In the genomic region with DNA sequence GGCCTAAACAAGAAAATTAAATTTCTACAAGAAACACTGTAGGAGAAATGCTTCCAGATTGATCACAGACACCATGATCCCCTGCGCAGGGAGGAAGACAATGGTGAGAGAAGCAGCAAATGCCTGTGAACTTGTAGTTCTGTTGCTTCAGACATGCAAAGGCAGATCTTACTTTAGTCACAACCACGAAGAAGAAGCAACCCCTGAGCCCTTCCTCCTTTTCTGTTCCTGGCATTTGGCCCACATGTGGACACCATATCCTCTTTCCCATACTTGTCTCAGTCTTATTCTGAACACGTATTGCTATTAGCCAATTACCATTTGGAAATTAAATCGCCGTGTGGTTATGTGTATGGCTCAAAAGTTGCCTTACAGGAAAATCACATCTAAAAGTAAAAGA, we compare ENCODE assay signal across 13 mouse cellular contexts.
DNase-seq lines count a peak whose midpoint lies in the region; ATAC-seq and TF ChIP-seq lines count a peak whose summit lies in the region.
"Had no signal": no experiment of that assay in that cellular context is flagged by ENCODE, and none has a peak within 500 bp of the region (broad histone marks: within the 10 kb centered on the region; RNA-seq: fewer than 3 reads in every experiment).

No protein-coding gene starts in this region.

- no peak overlapping the region for H3K4me3 ChIP-seq in kidney, adult 2 months (ENCODE audit: insufficient read depth, low read depth, low read length)
- H3K4me3 ChIP-seq in kidney, embryonic 16.5 days (ENCODE audit: low read length), result no peak overlapping the region
- no peak overlapping the region for H3K4me3 ChIP-seq in spleen, adult 2 months (ENCODE audit: extremely low read depth, insufficient read depth, insufficient read length)
- H3K4me3 ChIP-seq: embryonic facial prominence, embryonic 10.5 days; heart, embryonic 15.5 days had no signal

- H3K9me3 ChIP-seq in kidney, embryonic 16.5 days (ENCODE audit: low read length), result no peaks in the 10 kb centered on the region
- H3K9me3 ChIP-seq: embryonic facial prominence, embryonic 10.5 days; heart, embryonic 15.5 days had no signal

- no peak for ATAC-seq in kidney, embryonic 16.5 days (ENCODE audit: low FRiP score, low TSS enrichment)
- ATAC-seq: hindbrain, postnatal 0 days had no signal

- no peaks in the 10 kb centered on the region; the same call in 1 of the 2 replicates for H3K36me3 ChIP-seq in kidney, adult 2 months (ENCODE audit: control insufficient read depth, insufficient read depth, low read length)
- no peaks in the 10 kb centered on the region for H3K36me3 ChIP-seq in kidney, embryonic 16.5 days (ENCODE audit: insufficient read depth, low read length)
- H3K36me3 ChIP-seq in spleen, adult 2 months (ENCODE audit: control insufficient read depth, insufficient read depth, low read length), result peaks cover 4% of the 10 kb centered on the region; the same call in 1 of the 2 replicates
- H3K36me3 ChIP-seq: embryonic facial prominence, embryonic 10.5 days; heart, embryonic 15.5 days had no signal

- 82% methylated on average over 5 of the region's 5 CpGs for WGBS in kidney, adult 2 months
- WGBS in kidney, embryonic 16.5 days, result 87% methylated on average over 5 of the region's 5 CpGs
- 52% methylated on average over 5 of the region's 5 CpGs for WGBS in spleen, adult 2 months

- no peak for TF ChIP-seq POLR2A in kidney, adult 2 months (IDR thresholded peaks at IDR 0.05; ENCODE audit: low read depth, low read length)
- TF ChIP-seq POLR2A in spleen, adult 2 months (IDR thresholded peaks at IDR 0.05; ENCODE audit: low read depth, low read length), result no peak

- peak; percentile 21 for DNase-seq in kidney, adult 2 months
- DNase-seq in spleen, adult 2 months (ENCODE audit: low read depth in 1 of 2, low spot score in 2 of 2), result no peak
- no peak for DNase-seq in spleen, postnatal 10 days (ENCODE audit: low spot score in 2 of 2)
- peak; percentile 73 for DNase-seq in lung, postnatal 36 days
- no peak for DNase-seq in frontal cortex, adult 2 months (ENCODE audit: extremely low spot score in 1 of 2, low spot score in 1 of 2)
- no peak for DNase-seq in urinary bladder, adult 2 months (ENCODE audit: low spot score)
- DNase-seq: cerebellum, adult 9-11 months; kidney, adult 9 months had no signal

- no peak overlapping the region for H3K4me2 ChIP-seq in kidney, embryonic 16.5 days (replicated peaks; ENCODE audit: low read depth, low read length)
- H3K4me2 ChIP-seq: heart, embryonic 15.5 days; liver, embryonic 11.5 days had no signal

- no peak for TF ChIP-seq CTCF in kidney, adult 2 months (conservative IDR thresholded peaks at IDR 0.05; ENCODE audit: insufficient read depth, insufficient read length, low read depth, low read length)
- no peak for TF ChIP-seq CTCF in spleen, adult 2 months (IDR thresholded peaks at IDR 0.05; ENCODE audit: extremely low read depth, insufficient read depth, insufficient read length, insufficient replicate concordance)

- no peaks in the 10 kb centered on the region for H3K4me1 ChIP-seq in kidney, adult 2 months (ENCODE audit: control insufficient read depth, insufficient read depth, low read length)
- H3K4me1 ChIP-seq in kidney, embryonic 16.5 days (ENCODE audit: insufficient read depth, low read length), result no peaks in the 10 kb centered on the region
- H3K4me1 ChIP-seq in spleen, adult 2 months (ENCODE audit: control insufficient read depth, insufficient read depth, insufficient read length), result peaks cover 4% of the 10 kb centered on the region
- H3K4me1 ChIP-seq: embryonic facial prominence, embryonic 10.5 days; heart, embryonic 15.5 days had no signal

- no peak overlapping the region for H3K27ac ChIP-seq in kidney, adult 2 months (ENCODE audit: insufficient read depth, low read depth, low read length)
- H3K27ac ChIP-seq in kidney, embryonic 16.5 days (ENCODE audit: low read length), result no peak overlapping the region
- peak overlapping the region; percentile 50; the same call in 1 of the 2 replicates for H3K27ac ChIP-seq in spleen, adult 2 months (ENCODE audit: insufficient read depth, low read length)
- H3K27ac ChIP-seq: embryonic facial prominence, embryonic 10.5 days; heart, embryonic 15.5 days; hindbrain, postnatal 0 days had no signal

- H3K9ac ChIP-seq in kidney, embryonic 16.5 days (replicated peaks; ENCODE audit: low read length), result no peak overlapping the region
- H3K9ac ChIP-seq: heart, embryonic 15.5 days had no signal

- H3K27me3 ChIP-seq in kidney, adult 2 months (replicated peaks; ENCODE audit: control insufficient read depth, insufficient read depth, low read length), result no peaks in the 10 kb centered on the region
- H3K27me3 ChIP-seq in kidney, embryonic 16.5 days (ENCODE audit: insufficient read depth, low read length), result no peaks in the 10 kb centered on the region
- no peaks in the 10 kb centered on the region for H3K27me3 ChIP-seq in spleen, adult 2 months (ENCODE audit: control insufficient read depth, insufficient read depth, low read length)
- H3K27me3 ChIP-seq: heart, embryonic 15.5 days had no signal

Comparison
In these comparisons a context has a peak if more than half of its experiments do, and no peak if none do; other contexts are left out.
1. DNase-seq: peak in kidney, adult 2 months (single experiment) and lung, postnatal 36 days (single experiment); none in spleen, adult 2 months (0 of 2), spleen, postnatal 10 days (0 of 2), frontal cortex, adult 2 months (0 of 2) and urinary bladder, adult 2 months (single experiment).